Mouse (Mus musculus): ENCODE data around the gene Stat6.
A peak's percentile ranks its signal among the peaks of the same experiment; 100 is the strongest.

Stat6 gene

GRCm38 (mm10) chr10:127671276-127671675 is 28.5 kb downstream of the Stat6 start:
- DNase-seq (ENCODE audit: low read depth, low spot score): peak; percentile 42

- no peak for DNase-seq (ENCODE audit: low read depth, low spot score)
These were observed 31.4 kb downstream of the Stat6 start for GRCm38 (mm10) chr10:127674046-127674655.

GRCm38 (mm10) chr10:127674794-127675522 is 32.2 kb downstream of the Stat6 start:
- DNase-seq (ENCODE audit: low read depth, low spot score): peak; percentile 96

- DNase-seq (ENCODE audit: low read depth, low spot score): peak; percentile 22
These were observed 33.1 kb downstream of the Stat6 start for GRCm38 (mm10) chr10:127675859-127676398.

- DNase-seq (ENCODE audit: low read depth, low spot score): peak; percentile 98
These were observed 34.1 kb downstream of the Stat6 start for GRCm38 (mm10) chr10:127676691-127677548.

- peak; percentile 95 for DNase-seq (ENCODE audit: low read depth, low spot score)
These were observed 35.0 kb downstream of the Stat6 start for GRCm38 (mm10) chr10:127677591-127678336.

- no peak for DNase-seq (ENCODE audit: low read depth, low spot score)
These were observed 36.4 kb downstream of the Stat6 start for GRCm38 (mm10) chr10:127679208-127679607.

- DNase-seq (ENCODE audit: low read depth, low spot score): no peak
These were observed 37.1 kb downstream of the Stat6 start for GRCm38 (mm10) chr10:127679881-127680280.

- peak; percentile 60 for DNase-seq (ENCODE audit: low read depth, low spot score)
These were observed 40.1 kb downstream of the Stat6 start for GRCm38 (mm10) chr10:127682886-127683285.

GRCm38 (mm10) chr10:127691053-127691452 is 48.3 kb downstream of the Stat6 start:
- no peak for DNase-seq (ENCODE audit: low read depth, low spot score)

GRCm38 (mm10) chr10:127694636-127695035 is 51.9 kb downstream of the Stat6 start:
- peak; percentile 55 for DNase-seq (ENCODE audit: low read depth, low spot score)

- DNase-seq (ENCODE audit: low read depth, low spot score): no peak
These were observed 53.0 kb downstream of the Stat6 start for GRCm38 (mm10) chr10:127695775-127696174.

GRCm38 (mm10) chr10:127698966-127699365 is 56.2 kb downstream of the Stat6 start:
- DNase-seq (ENCODE audit: low read depth, low spot score): no peak

- peak; percentile 29 for DNase-seq (ENCODE audit: low read depth, low spot score)
These were observed 60.5 kb downstream of the Stat6 start for GRCm38 (mm10) chr10:127703299-127703698.

GRCm38 (mm10) chr10:127704293-127704692 is 61.5 kb downstream of the Stat6 start:
- no peak for DNase-seq (ENCODE audit: low read depth, low spot score)

- no peak for DNase-seq (ENCODE audit: low read depth, low spot score)
These were observed 62.0 kb downstream of the Stat6 start, which contains the start of gene Myo1a for GRCm38 (mm10) chr10:127704766-127705220. Gene Myo1a, plus strand, starts transcription at chr10:127705170.

- DNase-seq (ENCODE audit: low read depth, low spot score): no peak
These were observed 63.0 kb downstream of the Stat6 start for GRCm38 (mm10) chr10:127705783-127706182.

- DNase-seq (ENCODE audit: low read depth, low spot score): no peak
These were observed 64.9 kb downstream of the Stat6 start for GRCm38 (mm10) chr10:127707721-127708120.

- DNase-seq (ENCODE audit: low read depth, low spot score): no peak
These were observed 66.1 kb downstream of the Stat6 start for GRCm38 (mm10) chr10:127708850-127709370.

- DNase-seq (ENCODE audit: low read depth, low spot score): no peak
These were observed 67.5 kb downstream of the Stat6 start for GRCm38 (mm10) chr10:127710331-127710730.
